Mouse (Mus musculus) layer of hippocampus, adult 9-11 months (tissue): ENCODE results near the gene Zfyve1.
"Not testable (repeated sequence)": the region's sequence is repeated elsewhere in the genome, so short reads cannot be mapped to it uniquely, and the experiment has no call there.

Experiments
- DNase-seq: peaks from one replicate; pipeline ENCODE4 v3.0.0; 2022

The Zfyve1 gene

DNA sequence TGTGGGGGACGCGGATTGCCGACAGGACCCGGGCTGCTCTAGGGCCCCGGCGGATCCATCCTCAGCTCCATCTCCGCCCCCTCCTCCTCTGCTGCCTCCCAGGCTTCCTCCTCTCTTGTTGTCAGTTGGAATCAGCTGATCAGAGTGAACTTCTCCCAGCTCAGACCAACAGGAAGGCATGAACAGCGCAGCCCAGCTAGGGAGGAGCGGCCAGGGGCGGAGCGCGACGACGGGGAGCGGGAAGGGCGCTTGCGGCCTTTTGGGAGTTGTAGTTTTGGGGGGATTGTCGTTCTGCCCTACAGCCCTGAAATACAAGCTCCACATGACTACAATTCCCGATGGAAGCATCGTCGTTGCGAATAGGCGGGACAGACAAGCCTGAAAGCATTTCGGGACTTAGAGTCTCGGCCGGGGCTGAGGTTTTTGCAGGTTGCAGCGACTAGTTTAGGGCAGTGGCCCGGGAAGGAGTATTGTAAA lies at the start of gene Zfyve1:
Gene Zfyve1 (minus strand): TSS at position 198 of the 477 bp plus-strand sequence.
- peak; percentile 98 for DNase-seq

GRCm38 (mm10) chr12:83643116-83643515 lies 46.1 kb upstream of the Zfyve1 start:
- DNase-seq: no peak

- no peak for DNase-seq
These were observed 44.2 kb upstream of the Zfyve1 start for GRCm38 (mm10) chr12:83641233-83641632.

GRCm38 (mm10) chr12:83633807-83634206 lies 36.8 kb upstream of the Zfyve1 start:
- no peak for DNase-seq

DNA sequence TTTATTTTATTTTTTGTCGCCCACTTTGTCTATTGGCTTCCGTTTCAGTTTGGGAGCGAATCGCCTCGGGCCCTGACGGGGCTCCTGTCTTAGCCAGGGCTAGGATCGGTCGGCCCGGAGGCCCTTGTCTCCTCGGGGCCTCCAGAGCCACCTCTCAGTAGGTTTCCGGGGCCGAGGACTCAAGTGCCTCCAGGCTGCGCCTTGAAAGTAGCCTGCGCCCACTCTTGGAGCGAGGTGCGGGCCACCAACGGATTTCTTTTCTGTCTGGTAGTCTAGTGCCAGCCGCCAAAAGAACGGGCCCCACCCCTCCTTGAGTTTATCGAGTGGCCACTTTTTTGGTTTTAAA lies 35.6 kb upstream of the Zfyve1 start:
- DNase-seq: peak; percentile 22

- peak; percentile 99 for DNase-seq
These were observed 35.0 kb upstream of the Zfyve1 start for GRCm38 (mm10) chr12:83631743-83632679.

DNA sequence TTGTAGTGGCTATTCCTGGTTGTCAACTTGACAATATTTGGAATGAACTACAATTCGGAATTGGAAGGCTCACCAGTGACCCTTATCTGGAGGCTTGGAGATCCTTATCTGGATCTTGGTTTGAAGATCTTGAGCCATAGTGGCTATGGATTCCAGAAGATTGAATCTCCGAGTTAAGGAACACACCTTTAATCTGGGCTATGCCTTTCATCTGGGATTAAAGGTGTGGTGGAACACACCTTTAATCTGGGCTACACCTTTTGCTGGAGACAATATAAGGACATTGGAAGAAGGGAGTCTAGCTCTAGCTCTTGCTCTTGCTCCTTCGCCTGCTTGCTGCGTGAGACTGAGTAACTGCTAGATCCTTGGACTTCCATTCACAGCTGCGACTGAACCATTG lies 33.9 kb upstream of the Zfyve1 start, which contains the start of gene Rbm25:
Gene Rbm25 (plus strand): TSS at position 301 of the 400 bp plus-strand sequence.
- not testable (repeated sequence) for DNase-seq

- no peak for DNase-seq
These were observed 27.3 kb upstream of the Zfyve1 start for GRCm38 (mm10) chr12:83624321-83624720.

GRCm38 (mm10) chr12:83622031-83622755 lies 25.2 kb upstream of the Zfyve1 start:
- no peak for DNase-seq

- DNase-seq: not testable (repeated sequence)
These were observed 23.7 kb upstream of the Zfyve1 start for GRCm38 (mm10) chr12:83620694-83621093.

- no peak for DNase-seq
These were observed 22.0 kb upstream of the Zfyve1 start for GRCm38 (mm10) chr12:83618981-83619380.

DNA sequence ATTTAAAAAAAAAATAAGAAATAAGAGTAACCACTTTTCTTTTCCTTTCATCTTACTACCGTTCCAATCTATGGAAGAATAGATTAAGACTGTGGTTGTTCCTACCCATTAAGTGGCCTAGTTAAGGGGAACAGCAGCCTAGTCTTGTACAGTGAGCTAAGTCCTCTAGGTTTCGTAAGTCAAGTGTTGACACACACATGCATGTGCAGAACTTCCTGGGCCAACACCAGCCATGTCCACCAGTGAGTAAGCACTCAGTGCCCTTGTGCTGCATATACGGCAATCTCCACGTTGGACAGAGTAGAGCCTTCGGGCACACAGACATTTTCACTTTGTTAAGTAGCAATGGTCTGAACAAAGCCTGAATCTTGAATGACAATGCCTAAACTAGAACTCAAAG lies 20.2 kb upstream of the Zfyve1 start:
- DNase-seq: no peak

DNA sequence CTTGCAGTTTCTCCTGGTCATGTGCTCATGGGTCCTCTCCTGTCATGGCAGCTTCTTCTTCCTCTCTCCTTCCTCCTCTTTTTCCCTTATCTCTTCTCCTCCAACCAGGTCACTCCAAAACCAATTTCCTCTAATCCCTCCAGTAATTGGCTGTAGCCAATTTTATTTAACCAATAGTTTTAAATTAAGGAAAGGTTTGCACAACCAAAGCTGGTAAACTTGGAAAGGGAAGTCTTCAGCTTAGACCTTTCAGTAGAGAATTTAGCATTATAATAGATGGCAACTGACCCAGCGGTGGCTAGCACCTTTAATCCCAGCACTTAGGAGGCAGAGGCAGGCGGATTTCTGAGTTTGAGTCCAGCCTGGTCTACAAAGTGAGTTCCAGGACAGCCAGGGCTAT lies 9.4 kb upstream of the Zfyve1 start:
- DNase-seq: not testable (repeated sequence)

DNA sequence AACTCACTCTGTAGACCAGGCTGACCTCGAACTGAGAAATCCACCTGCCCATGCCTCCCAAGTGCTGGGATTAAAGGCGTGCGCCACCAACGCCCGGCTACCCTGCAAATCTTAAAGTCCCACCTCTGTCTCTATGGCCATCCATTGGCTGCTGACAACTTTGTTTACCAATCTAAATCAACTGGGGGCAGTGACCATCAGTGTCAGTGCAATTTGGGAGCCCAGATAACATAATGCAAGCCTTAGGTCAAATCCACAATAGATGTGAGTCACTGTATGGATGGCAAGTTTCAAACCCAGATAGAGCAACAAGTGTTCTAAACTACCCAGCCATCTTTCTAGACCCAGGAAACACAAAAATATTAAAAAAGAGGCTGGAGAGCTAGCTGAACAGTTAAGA lies 5.3 kb upstream of the Zfyve1 start:
- DNase-seq: no peak

GRCm38 (mm10) chr12:83597881-83598280 lies 859 bp upstream of the Zfyve1 start:
- DNase-seq: no peak

- DNase-seq: no peak
These were observed 649 bp downstream of the Zfyve1 start for GRCm38 (mm10) chr12:83596191-83596954.

- no peak for DNase-seq
These were observed 2.5 kb downstream of the Zfyve1 start for GRCm38 (mm10) chr12:83594454-83595040.

GRCm38 (mm10) chr12:83591754-83592501 lies 5.1 kb downstream of the Zfyve1 start:
- no peak for DNase-seq

DNA sequence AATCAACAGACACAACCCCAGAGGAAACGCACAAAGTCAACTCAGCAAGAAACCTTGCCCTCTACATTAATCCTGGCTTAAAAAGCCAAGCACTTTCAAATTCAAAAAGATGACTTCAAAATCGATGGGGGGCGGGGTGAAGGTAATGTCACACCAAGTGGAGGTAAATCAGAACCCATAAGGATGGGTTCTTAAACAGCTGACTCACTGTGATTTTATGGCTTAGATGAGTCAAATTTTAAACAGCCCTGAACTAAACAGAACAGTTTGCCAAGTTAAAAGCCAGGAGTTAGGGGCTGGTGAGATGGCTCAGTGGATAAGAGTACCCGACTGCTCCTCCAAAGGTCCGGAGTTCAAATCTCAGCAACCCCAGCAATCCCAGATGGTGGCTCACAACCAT lies 10.4 kb downstream of the Zfyve1 start:
- no peak for DNase-seq

GRCm38 (mm10) chr12:83582747-83583146 lies 14.3 kb downstream of the Zfyve1 start:
- peak; percentile 30 for DNase-seq

DNA sequence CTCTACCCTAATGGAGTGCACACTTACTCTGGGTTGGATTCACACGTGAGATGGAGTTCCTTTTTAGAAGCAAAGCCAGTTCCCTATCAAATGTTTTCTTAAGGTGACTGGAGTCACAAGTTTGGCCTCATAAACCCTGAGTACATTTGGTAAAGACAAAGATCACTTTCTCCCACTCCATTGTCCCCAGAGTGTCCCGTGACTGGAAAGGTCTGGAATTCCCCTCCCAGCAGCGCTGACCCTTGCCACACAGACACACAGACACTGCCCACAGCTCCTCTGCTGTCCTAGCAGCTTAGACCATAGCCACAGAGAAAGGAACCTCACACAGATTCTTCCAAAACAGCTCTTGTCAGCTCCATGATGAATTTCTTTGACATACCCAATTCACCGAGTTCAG lies 14.9 kb downstream of the Zfyve1 start:
- DNase-seq: no peak

- no peak for DNase-seq
These were observed 16.7 kb downstream of the Zfyve1 start for GRCm38 (mm10) chr12:83580283-83580682.
